Mouse (Mus musculus): ENCODE data around the gene Opcml.

Opcml gene

DNA sequence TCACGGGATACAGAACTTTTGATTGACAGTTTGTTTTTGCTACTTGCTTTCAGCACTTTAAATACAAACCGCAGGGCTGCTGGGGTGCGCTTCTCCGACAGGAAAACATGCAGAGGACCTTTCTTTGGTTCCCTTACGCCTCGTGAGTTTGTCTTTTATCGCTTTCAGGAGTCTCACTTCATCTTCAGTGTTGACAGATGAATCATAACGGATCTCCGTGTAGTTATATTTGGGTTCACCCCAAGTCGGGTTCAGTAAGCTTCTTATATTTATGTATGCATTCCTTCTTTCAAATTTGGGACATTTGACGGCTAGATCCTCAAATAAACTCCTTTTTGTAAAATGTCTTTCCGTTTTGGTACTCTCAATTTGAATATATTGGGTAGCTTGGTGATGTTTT is 632.8 kb downstream of the Opcml start:
- in situ Hi-C loops (cut with MseI, MboI) = no loop called here

- in situ Hi-C loops (cut with MseI, MboI) = no loop called here
Measured at GRCm38 (mm10) chr9:28432159-28432558, 641.6 kb downstream of the Opcml start.

- in situ Hi-C loops (cut with MseI, MboI) = no loop called here
Measured at GRCm38 (mm10) chr9:28438752-28439151, 648.2 kb downstream of the Opcml start.

DNA sequence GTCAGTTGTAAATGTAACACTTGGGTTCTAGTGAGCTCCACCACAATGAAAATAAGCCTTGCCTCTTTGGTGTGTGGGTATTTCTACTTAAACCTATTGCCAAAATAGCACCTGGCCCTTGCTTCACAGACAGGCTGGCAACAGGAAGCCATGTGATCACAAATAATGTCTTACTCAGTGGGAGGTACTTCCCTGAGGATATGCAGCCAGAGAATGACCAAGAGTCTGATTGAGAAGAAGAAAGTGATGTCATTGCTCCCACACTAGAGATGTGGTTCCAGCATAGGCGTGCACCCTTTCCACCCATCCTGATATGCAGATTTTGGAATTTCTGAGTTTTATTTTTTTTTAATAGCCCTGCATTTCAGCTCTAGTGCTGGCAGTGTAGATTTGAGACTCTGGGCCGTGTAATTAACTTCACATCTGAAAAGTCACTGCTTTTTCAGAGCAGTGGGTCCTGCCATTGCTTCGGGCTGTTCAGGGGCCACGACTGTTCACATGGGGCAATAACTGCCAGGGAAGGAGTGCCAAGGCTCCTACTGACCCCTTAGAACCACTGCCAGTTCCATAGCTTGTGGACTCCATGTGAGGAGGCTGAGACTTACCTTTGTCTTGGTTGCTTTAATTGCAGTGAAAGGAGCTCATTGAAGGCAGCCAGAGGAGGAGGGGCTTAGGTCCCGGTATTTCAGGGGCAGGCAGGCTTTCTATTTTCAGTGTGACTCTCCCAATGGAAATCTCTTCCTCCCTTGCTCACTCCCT is 649.0 kb downstream of the Opcml start:
- in situ Hi-C loops (cut with MseI, MboI) = no loop called here

- in situ Hi-C loops (cut with MseI, MboI) = no loop called here
Measured at GRCm38 (mm10) chr9:28440192-28440795, 649.7 kb downstream of the Opcml start.

DNA sequence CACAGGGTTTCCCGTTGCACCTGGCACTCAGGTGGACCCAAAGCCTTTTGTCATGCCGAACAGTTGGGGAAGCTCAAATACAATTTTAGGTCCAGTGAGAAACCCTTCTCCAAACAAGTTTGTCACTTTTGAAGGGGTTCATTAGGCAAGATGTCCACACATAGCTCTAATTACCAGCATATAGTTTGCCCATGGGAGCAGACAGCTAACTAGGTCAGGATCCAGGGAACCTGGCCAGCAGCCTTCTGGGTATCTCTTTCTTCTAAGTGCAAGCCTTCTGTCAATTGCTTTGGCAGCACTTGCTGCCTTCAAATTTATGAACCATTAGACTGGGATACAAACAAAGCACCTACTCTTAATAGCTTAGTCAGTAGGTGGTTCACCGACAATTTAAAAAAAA is 653.9 kb downstream of the Opcml start:
- in situ Hi-C loops (cut with MseI, MboI) = no loop called here

- in situ Hi-C loops (cut with MseI, MboI) = no loop called here
Measured at GRCm38 (mm10) chr9:28444972-28445371, 654.4 kb downstream of the Opcml start.

GRCm38 (mm10) chr9:28445863-28446262 is 655.3 kb downstream of the Opcml start:
- in situ Hi-C loops (cut with MseI, MboI) = no loop called here

DNA sequence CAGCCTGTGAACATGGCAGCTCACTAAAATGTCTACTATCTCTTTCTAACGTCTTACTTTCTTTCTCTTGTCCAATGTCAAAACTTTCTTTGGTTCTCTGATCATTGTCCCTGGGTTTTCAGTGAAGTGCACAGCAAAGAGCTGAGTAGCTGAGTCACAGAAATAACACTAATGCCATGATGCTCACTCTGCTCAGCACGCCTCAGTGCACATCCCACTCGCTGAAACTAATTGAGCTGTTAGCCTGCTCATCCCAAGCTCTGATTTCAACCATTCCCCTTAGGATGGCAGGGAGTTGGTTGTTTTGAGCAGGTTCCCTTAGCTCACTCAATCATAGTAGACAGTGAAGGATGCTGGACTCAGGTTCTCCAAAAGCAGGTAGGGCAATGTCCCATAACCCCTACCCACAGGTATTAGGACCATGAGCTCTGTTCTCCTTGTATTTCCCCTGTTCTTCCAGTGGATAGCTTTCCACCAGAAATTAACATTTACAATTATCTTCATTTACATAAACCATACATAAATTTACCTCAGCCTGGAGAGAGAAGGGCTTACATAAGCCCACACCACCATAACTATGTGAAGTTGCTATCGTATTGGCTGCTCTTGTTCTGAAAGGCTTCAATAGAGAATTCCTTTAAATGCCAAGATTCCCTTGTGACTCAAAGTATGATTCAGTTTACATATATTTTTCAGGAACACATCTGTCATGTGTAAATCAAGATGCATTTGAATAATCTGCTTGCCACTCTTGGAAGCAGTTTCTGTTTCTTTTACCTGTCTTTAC is 655.9 kb downstream of the Opcml start:
- in situ Hi-C loops (cut with MseI, MboI) = no loop called here

GRCm38 (mm10) chr9:28452509-28452908 is 661.9 kb downstream of the Opcml start:
- in situ Hi-C loops (cut with MseI, MboI) = no loop called here

GRCm38 (mm10) chr9:28453062-28453461 is 662.5 kb downstream of the Opcml start:
- in situ Hi-C loops (cut with MseI, MboI) = no loop called here

GRCm38 (mm10) chr9:28457982-28458770 is 667.6 kb downstream of the Opcml start:
- in situ Hi-C loops (cut with MseI, MboI) = no loop called here

DNA sequence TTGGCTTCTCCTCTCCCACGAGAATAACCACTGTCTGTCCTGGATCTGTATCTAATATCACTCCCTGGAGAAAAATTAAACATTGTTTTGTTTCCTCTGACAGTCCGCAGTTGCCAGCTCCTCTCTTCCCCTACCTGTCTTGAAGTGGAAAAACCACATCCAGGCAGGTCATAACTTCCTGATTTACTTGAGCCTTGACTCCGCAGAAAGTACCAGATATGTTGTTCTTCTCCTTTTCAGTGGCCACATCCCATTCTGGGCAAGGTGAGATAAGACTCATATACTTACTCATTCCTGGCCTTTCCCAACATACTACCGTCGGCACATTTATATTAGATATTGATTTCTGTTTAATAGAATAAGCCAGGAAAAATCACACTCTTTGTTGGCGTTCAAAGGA is 673.0 kb downstream of the Opcml start:
- in situ Hi-C loops (cut with MseI, MboI) = no loop called here

GRCm38 (mm10) chr9:28469419-28469818 is 678.8 kb downstream of the Opcml start:
- in situ Hi-C loops (cut with MseI, MboI) = no loop called here

- in situ Hi-C loops (cut with MseI, MboI) = no loop called here
Measured at GRCm38 (mm10) chr9:28471501-28471900, 680.9 kb downstream of the Opcml start.

GRCm38 (mm10) chr9:28474586-28474985 is 684.0 kb downstream of the Opcml start:
- in situ Hi-C loops (cut with MseI, MboI) = no loop called here

GRCm38 (mm10) chr9:28481261-28481660 is 690.7 kb downstream of the Opcml start:
- in situ Hi-C loops (cut with MseI, MboI) = no loop called here

DNA sequence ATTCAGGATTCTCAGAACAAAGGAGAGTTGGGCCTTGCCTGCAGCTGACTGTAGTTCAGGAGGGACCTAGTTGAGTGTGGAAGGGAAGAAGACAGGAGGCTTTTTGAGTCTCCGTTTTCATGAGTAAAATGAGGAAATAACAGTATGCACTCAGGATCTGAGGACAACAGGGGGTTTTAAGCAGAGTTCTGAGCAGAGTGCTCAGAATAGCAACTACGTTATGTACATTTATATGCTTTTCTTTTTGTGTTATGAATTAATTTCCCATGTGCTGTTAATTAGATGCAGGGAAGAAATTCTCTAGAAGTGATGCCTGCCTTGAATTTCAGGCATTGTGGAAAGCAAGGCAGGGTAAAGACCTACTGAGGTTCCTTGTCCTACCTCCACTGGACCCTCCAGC is 697.9 kb downstream of the Opcml start:
- in situ Hi-C loops (cut with MseI, MboI) = no loop called here

DNA sequence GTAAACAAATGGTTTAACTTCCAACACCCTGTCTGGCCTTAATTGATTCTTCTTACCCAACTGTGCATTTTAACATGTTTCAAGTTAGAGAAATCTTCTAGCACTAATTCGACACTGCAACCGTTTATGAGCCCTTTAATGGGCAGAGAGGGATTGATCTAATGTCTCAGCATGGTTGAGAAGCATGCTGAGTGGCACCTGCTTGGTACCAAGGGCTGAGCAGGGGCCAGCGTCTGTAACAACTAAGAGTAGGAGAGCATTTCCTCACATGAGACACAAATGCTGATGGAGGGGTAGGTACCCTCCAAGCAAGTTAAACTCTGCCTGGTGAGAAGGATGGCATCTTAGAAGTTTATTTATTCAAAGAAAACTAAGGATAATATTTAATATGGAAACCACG is 699.3 kb downstream of the Opcml start:
- in situ Hi-C loops (cut with MseI, MboI) = no loop called here

- in situ Hi-C loops (cut with MseI, MboI) = no loop called here
Measured at GRCm38 (mm10) chr9:28490410-28490809, 699.8 kb downstream of the Opcml start.

DNA sequence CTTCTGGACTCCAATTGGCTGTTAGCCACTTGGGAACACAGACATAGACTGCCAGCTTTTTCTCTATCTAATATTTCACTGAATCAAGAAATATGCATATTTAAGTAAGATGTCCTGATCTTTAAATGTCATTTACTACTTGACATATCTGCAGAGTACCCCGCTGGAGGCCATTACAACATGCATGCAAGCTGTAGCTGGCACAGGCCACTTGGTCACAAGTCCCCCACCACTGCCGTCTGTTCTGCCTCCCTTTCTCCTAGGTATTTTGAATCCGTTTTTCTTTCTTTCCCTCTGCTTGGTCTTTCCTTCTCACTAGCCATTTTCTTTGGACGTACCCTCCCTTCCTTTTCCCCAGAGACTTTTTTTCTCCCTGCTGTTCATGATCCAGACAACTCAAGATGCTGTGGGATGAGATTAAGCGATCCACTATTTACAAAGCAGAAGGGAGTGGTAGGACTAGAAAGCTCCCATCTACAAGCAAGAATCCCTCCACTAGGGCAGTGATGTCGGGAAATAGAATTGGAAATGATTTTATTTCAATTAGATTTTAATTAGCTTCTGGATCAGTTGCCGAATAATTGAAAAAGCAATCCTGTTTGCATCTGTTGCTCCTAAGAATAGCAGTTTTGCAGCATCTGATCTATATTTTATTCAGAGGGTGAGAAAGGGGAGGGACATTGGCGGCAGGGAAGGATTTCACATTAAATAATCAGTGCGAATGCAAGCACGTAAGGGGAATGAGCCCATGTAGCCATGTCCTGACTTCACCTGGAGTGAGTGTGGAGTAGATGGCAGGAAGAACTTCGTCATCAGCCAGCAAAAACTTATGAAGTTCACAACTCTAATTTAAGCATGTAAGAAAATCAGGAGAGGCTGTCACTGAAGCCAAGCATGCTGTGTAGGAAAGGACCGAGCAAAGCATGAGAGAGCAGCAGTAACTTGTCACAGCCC is 709.5 kb downstream of the Opcml start:
- in situ Hi-C loops (cut with MseI, MboI) = no loop called here

All from mouse trophoblast stem cell (cell line).